Mouse (Mus musculus) CH12.LX (cell line): Measurements from ENCODE around the gene Dtd1. TPM values are rescaled to one million over a fixed set of nuclear protein-coding genes. Genes with fewer than 3 reads are reported as not detected.

Experiments used
- DNase-seq: peaks from one replicate; pipeline ENCODE4 v3.0.0-alpha.2; 2013; ENCODE audit errors: extremely low read depth
- H3K27ac ChIP-seq: 2 replicates; pipeline ENCODE4 v1.5.1; 2012; ENCODE audit warnings: low read depth, mild to moderate bottlenecking, control low read depth, moderate library complexity; ENCODE audit not compliant: insufficient read depth
- H3K27me3 ChIP-seq: replicated peaks from 2 replicates; pipeline ENCODE3; 2012; ENCODE audit warnings: inconsistent platforms
- H3K36me3 ChIP-seq, 2 experiments: replicated peaks in 1 of 2; 2 replicates each; pipeline versions ENCODE3 to v1.6.1; 2012; ENCODE audit warnings: inconsistent platforms in 1 of 2, low read length in 1 of 2, mild to moderate bottlenecking in 1 of 2, mixed read lengths in 1 of 2, moderate library complexity in 1 of 2; ENCODE audit not compliant: control insufficient read depth in 1 of 2, insufficient read depth in 1 of 2
- H3K4me1 ChIP-seq, 2 experiments: 2 replicates each; pipeline ENCODE4 v1.6.1; 2012; ENCODE audit warnings: inconsistent platforms in 1 of 2, moderate library complexity in 1 of 2; ENCODE audit not compliant: insufficient read depth in 2 of 2, control insufficient read depth in 1 of 2
- H3K4me2 ChIP-seq: 2 replicates; pipeline ENCODE4 v1.6.1; 2012; ENCODE audit warnings: low read depth, mild to moderate bottlenecking, control low read depth; ENCODE audit not compliant: poor library complexity, insufficient read depth, severe bottlenecking
- H3K4me3 ChIP-seq, 3 experiments: fragments of 150-350 bp in 1 of 3; sonication (generic) in 1 of 3; replicated peaks in 1 of 3; 2 replicates each; pipeline versions ENCODE3 to v1.5.1; 2011 to 2012; ENCODE audit warnings: low read depth in 2 of 3, low read length in 2 of 3, mild to moderate bottlenecking in 2 of 3, moderate library complexity in 2 of 3, control low read depth in 1 of 3, improper control_type of control experiment in 1 of 3, inconsistent platforms in 1 of 3, mixed read lengths in 1 of 3; ENCODE audit not compliant: poor library complexity in 1 of 3
- H3K79me2 ChIP-seq: replicated peaks from 2 replicates; pipeline ENCODE4 v1.6.1; 2012; ENCODE audit warnings: mild to moderate bottlenecking, moderate library complexity; ENCODE audit not compliant: control insufficient read depth, poor library complexity, insufficient read depth, severe bottlenecking; ENCODE audit errors: extremely low read depth
- H3K9ac ChIP-seq: 2 replicates; pipeline ENCODE4 v1.6.1; 2012; ENCODE audit warnings: low read depth, mild to moderate bottlenecking, control low read depth, moderate library complexity; ENCODE audit not compliant: insufficient read depth
- H3K9me3 ChIP-seq: replicated peaks from 2 replicates; pipeline ENCODE3; 2012; ENCODE audit warnings: low read length, inconsistent platforms, mixed read lengths
- CHD1 ChIP-seq: IDR thresholded peaks from 2 replicates; pipeline ENCODE4 v1.6.1; 2012; ENCODE audit warnings: low read depth, low read length, improper control_type of control experiment, inconsistent platforms
- CHD2 ChIP-seq: IDR thresholded peaks from 2 replicates; pipeline ENCODE4 v1.6.1; 2011; ENCODE audit warnings: low read length, improper control_type of control experiment
- CTCF ChIP-seq, 2 experiments: IDR thresholded peaks in 1 of 2; conservative IDR thresholded peaks in 1 of 2; 2 replicates each; pipeline ENCODE4 v1.5.1; 2011 to 2012; ENCODE audit warnings: low read depth in 2 of 2, low read length in 2 of 2, improper control_type of control experiment in 1 of 2, inconsistent platforms in 1 of 2, mild to moderate bottlenecking in 1 of 2, moderate library complexity in 1 of 2
- E2F4 ChIP-seq: IDR thresholded peaks from 2 replicates; pipeline ENCODE4 v1.6.1; 2011; ENCODE audit warnings: low read depth, low read length, improper control_type of control experiment; ENCODE audit not compliant: insufficient replicate concordance
- ELF1 ChIP-seq: IDR thresholded peaks from 2 replicates; pipeline ENCODE4 v1.6.1; 2014; ENCODE audit warnings: low read depth, mild to moderate bottlenecking, inconsistent platforms, low read length, improper control_type of control experiment
- GABPA ChIP-seq: IDR thresholded peaks from 2 replicates; pipeline ENCODE4 v1.6.1; 2012; ENCODE audit warnings: low read depth, low read length, improper control_type of control experiment, inconsistent platforms; ENCODE audit not compliant: insufficient replicate concordance
- HCFC1 ChIP-seq: IDR thresholded peaks from 2 replicates; pipeline ENCODE4 v1.6.1; 2012; ENCODE audit warnings: low read depth, mild to moderate bottlenecking, inconsistent platforms, low read length, improper control_type of control experiment
- JUN ChIP-seq: IDR thresholded peaks from 2 replicates; pipeline ENCODE4 v1.6.1; 2011; ENCODE audit warnings: low read depth, mild to moderate bottlenecking, low read length, improper control_type of control experiment, moderate library complexity; ENCODE audit not compliant: insufficient read depth
- JUND ChIP-seq: conservative IDR thresholded peaks from 2 replicates; pipeline ENCODE4 v1.6.1; 2011; ENCODE audit warnings: low read depth, low read length, improper control_type of control experiment
- KAT2A ChIP-seq: IDR thresholded peaks from 2 replicates; pipeline ENCODE4 v1.6.1; 2012; ENCODE audit warnings: low read length, improper control_type of control experiment, inconsistent platforms; ENCODE audit not compliant: insufficient replicate concordance
- MAX ChIP-seq: IDR thresholded peaks from 2 replicates; pipeline ENCODE4 v1.6.1; 2011; ENCODE audit warnings: low read length, improper control_type of control experiment
- MAZ ChIP-seq: IDR thresholded peaks from 2 replicates; pipeline ENCODE4 v1.6.1; 2012; ENCODE audit warnings: low read depth, mild to moderate bottlenecking, inconsistent platforms, low read length, improper control_type of control experiment, moderate library complexity
- MEF2A ChIP-seq: IDR thresholded peaks from 2 replicates; pipeline ENCODE4 v1.6.1; 2014; ENCODE audit warnings: low read depth, mild to moderate bottlenecking, inconsistent platforms, low read length, improper control_type of control experiment, borderline replicate concordance
- MYC ChIP-seq: IDR thresholded peaks from 2 replicates; pipeline ENCODE4 v1.6.1; 2011; ENCODE audit warnings: low read depth, mild to moderate bottlenecking, improper control_type of control experiment, low read length
- NRF1 ChIP-seq: IDR thresholded peaks from 2 replicates; pipeline ENCODE4 v1.6.1; 2014; ENCODE audit warnings: low read depth, mild to moderate bottlenecking, inconsistent platforms, low read length, improper control_type of control experiment, moderate library complexity
- PAX5 ChIP-seq: IDR thresholded peaks from 2 replicates; pipeline ENCODE4 v1.6.1; 2012; ENCODE audit warnings: low read length, inconsistent platforms, mixed read lengths
- POLR2AphosphoS2 ChIP-seq: IDR thresholded peaks from 2 replicates; pipeline ENCODE4 v1.6.1; 2011; ENCODE audit warnings: low read depth, low read length, improper control_type of control experiment
- RAD21 ChIP-seq: IDR thresholded peaks from 2 replicates; pipeline ENCODE4 v1.6.1; 2011; ENCODE audit warnings: low read depth, mild to moderate bottlenecking, low read length, improper control_type of control experiment, moderate library complexity
- RCOR1 ChIP-seq: conservative IDR thresholded peaks from 2 replicates; pipeline ENCODE4 v1.6.1; 2012; ENCODE audit warnings: low read depth, mild to moderate bottlenecking, inconsistent platforms, low read length, improper control_type of control experiment
- TBP ChIP-seq: conservative IDR thresholded peaks from 2 replicates; pipeline ENCODE4 v1.6.1; 2011; ENCODE audit warnings: low read depth, low read length, improper control_type of control experiment
- TCF12 ChIP-seq: IDR thresholded peaks from 2 replicates; pipeline ENCODE4 v1.6.1; 2014; ENCODE audit warnings: low read depth, mild to moderate bottlenecking, inconsistent platforms, low read length, improper control_type of control experiment
- UBTF ChIP-seq: IDR thresholded peaks from 2 replicates; pipeline ENCODE4 v1.6.1; 2012; ENCODE audit warnings: low read depth, mild to moderate bottlenecking, inconsistent platforms, low read length, improper control_type of control experiment, moderate library complexity
- USF1 ChIP-seq: IDR thresholded peaks from 2 replicates; pipeline ENCODE4 v1.6.1; 2014; ENCODE audit warnings: low read depth, mild to moderate bottlenecking, inconsistent platforms, low read length, improper control_type of control experiment
- USF2 ChIP-seq: conservative IDR thresholded peaks from 2 replicates; pipeline ENCODE4 v1.6.1; 2011; ENCODE audit warnings: low read depth, low read length, improper control_type of control experiment
- ZC3H11A ChIP-seq: IDR thresholded peaks from 2 replicates; pipeline ENCODE4 v1.6.1; 2012; ENCODE audit warnings: low read depth, mild to moderate bottlenecking, inconsistent platforms, low read length, improper control_type of control experiment
- ZNF384 ChIP-seq: IDR thresholded peaks from 2 replicates; pipeline ENCODE4 v1.6.1; 2012; ENCODE audit warnings: low read depth, low read length, improper control_type of control experiment, inconsistent platforms
- dilution Hi-C: fragments of 300-500 bp; cut with MboI; formaldehyde crosslinking; loops from 2 replicates; pipeline ENCODE4 v1.14.3; 2020; ENCODE audit warnings: low sequenced_read_pairs; ENCODE audit not compliant: extremely low pct_unique_long_range_greater_than_20kb, extremely low pct_ligation_motif_present
- in situ Hi-C: fragments of 300-500 bp; cut with MboI; formaldehyde crosslinking; loops from 3 replicates; pipeline ENCODE4 v1.14.3; 2019; ENCODE audit warnings: low sequenced_read_pairs, low pct_ligation_motif_present, low pct_unique_long_range_greater_than_20kb, mixed read lengths
- polyA plus RNA-seq: library from polyadenylated mRNA; unstranded; fragments of >175 nt; gene quantifications from 2 replicates; pipeline ENCODE4 v1.2.1, GENCODE M21; 2012; ENCODE audit warnings: low read depth; ENCODE audit not compliant: insufficient read length
- total RNA-seq, 2 experiments: library from RNA; depleted of rRNA; stranded (reverse); fragments of 300-350 nt in 1 of 2; fragments of >200 nt in 1 of 2; gene quantifications; 2 replicates each; pipeline ENCODE4 v1.2.3; 2012 to 2014

Dtd1 gene
- total and polyA plus RNA-seq, 3 experiments = 42.7 to 47.8 (median 43.3) TPM

DNA sequence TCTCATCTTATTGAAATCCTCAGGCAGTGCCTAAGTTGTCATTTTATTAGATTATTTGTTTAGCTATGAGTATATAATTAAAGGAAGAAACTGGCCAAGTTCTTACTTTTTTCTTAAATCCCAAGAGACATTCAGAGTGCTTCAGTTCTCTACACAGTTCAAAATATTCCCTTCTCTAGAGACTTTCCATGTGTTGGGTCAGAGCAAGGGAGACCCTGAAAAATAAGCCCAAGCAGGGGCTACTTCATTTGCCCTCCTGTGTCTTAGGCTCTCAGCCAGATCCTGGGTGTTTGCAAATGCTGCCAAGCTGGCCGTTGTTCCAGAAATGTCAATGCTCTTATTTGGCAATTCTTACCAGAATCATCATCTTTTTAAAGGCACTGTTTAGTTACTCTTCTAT is 183.5 kb downstream of the Dtd1 start:
- dilution Hi-C loops (no loop called here), in situ Hi-C loops (no loop called here)

DNA sequence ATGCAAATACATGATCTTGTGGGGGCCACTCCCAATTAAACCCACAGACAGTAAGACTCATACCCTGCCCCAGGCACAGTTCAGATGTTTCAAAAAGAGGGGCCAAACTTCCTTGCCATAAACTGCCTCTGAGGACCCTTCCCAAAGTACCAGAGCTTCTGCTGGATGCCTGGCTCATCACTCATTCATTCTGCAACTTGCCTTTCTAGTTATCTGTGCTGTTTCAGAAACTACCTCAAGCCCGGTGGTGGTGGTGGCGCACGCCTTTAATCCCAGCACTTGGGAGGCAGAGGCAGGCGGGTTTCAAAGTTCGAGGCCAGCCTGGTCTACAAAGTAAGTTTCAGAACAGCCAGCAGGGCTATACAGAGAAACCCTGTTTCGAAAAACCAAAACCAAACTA is 184.1 kb downstream of the Dtd1 start:
- H3K4me1 ChIP-seq = no peaks in the 10 kb centered on the region
- no peaks in the 10 kb centered on the region for H3K27me3 ChIP-seq
- no peak overlapping the region for H3K4me3 ChIP-seq
- DNase-seq = no peak
- no peaks in the 10 kb centered on the region for H3K9me3 ChIP-seq
- TF ChIP-seq NRF1 = no peak
- TF ChIP-seq POLR2AphosphoS2 = no peak
- TF ChIP-seq USF2 = no peak
- TF ChIP-seq CHD1 = no peak
- no peak for TF ChIP-seq MAX
- no peak for TF ChIP-seq ZC3H11A
- TF ChIP-seq PAX5 = no peak
- no peak for TF ChIP-seq E2F4
- no peak for TF ChIP-seq RCOR1
- no peak for TF ChIP-seq UBTF
- no peak for TF ChIP-seq TBP
- no peak for TF ChIP-seq ELF1
- TF ChIP-seq MYC = no peak
- no peak for TF ChIP-seq KAT2A
- TF ChIP-seq TCF12 = no peak
- TF ChIP-seq HCFC1 = no peak
- no peak for TF ChIP-seq RAD21
- no peak overlapping the region for H3K9ac ChIP-seq
- dilution Hi-C loops (no loop called here), in situ Hi-C loops (no loop called here)
- H3K36me3 ChIP-seq = no peaks in the 10 kb centered on the region
- H3K27ac ChIP-seq = no peak overlapping the region
- no peaks in the 10 kb centered on the region for H3K79me2 ChIP-seq
- H3K4me2 ChIP-seq = no peak overlapping the region

More for the DNA sequence above, 183.5 kb downstream of the Dtd1 start:
- Histone ChIP-seq H3K79me2 (no peaks in the 10 kb centered on the region), H3K9ac (no peak overlapping the region), H3K4me1 (no peaks in the 10 kb centered on the region), H3K27ac (no peak overlapping the region), H3K4me2 (no peak overlapping the region), H3K9me3 (no peaks in the 10 kb centered on the region), H3K27me3 (no peaks in the 10 kb centered on the region), H3K36me3 (no peaks in the 10 kb centered on the region), H3K4me3 (no peak overlapping the region)
- no peak for DNase-seq
- TF ChIP-seq JUND (no peak), MAZ (no peak), GABPA (no peak), CTCF (conservative IDR thresholded peaks at IDR 0.05 in 1 of 2, IDR thresholded peaks at IDR 0.05 in 1 of 2; ENCODE audit: low read depth in 2 of 2, low read length in 2 of 2) (no peak), CHD2 (no peak), PAX5 (no peak), KAT2A (no peak), ZNF384 (no peak), ZC3H11A (no peak), TBP (no peak), MEF2A (no peak), MYC (no peak), JUN (no peak), USF1 (no peak)
